Mouse (Mus musculus) cerebellum, adult 2 months (tissue): Measurements from ENCODE around the gene H2-Q10. TPM values are rescaled to one million over a fixed set of nuclear protein-coding genes. Genes with fewer than 3 reads are reported as not detected.

ENCODE experiments used
- DNase-seq, 2 experiments: peaks; one replicate each; pipeline ENCODE4 v3.0.0; 2021
- H3K27ac ChIP-seq: fragments of 200-500 bp; 2 replicates; pipeline ENCODE4 v1.5.1; 2012; ENCODE audit warnings: low read length, control low read depth, inconsistent platforms; ENCODE audit not compliant: insufficient read depth
- H3K27me3 ChIP-seq: fragments of 200-500 bp; 2 replicates; pipeline ENCODE4 v1.6.1; 2012; ENCODE audit warnings: inconsistent platforms, mild to moderate bottlenecking, low read length, moderate library complexity; ENCODE audit not compliant: control insufficient read depth, insufficient read depth
- H3K4me1 ChIP-seq: fragments of 200-500 bp; 2 replicates; pipeline ENCODE4 v1.6.1; 2011; ENCODE audit warnings: low read length; ENCODE audit not compliant: control insufficient read depth, insufficient read depth
- H3K4me3 ChIP-seq: fragments of 200-500 bp; replicated peaks from 2 replicates; pipeline ENCODE3; 2011; ENCODE audit warnings: mild to moderate bottlenecking, low read depth, low read length, control low read depth; ENCODE audit not compliant: insufficient read depth
- CTCF ChIP-seq: fragments of 200-500 bp; IDR thresholded peaks from 2 replicates; pipeline ENCODE4 v1.5.1; 2011; ENCODE audit warnings: low read depth, mild to moderate bottlenecking, control low read depth, low read length, moderate library complexity, borderline replicate concordance; ENCODE audit not compliant: insufficient read depth
- POLR2A ChIP-seq: fragments of 200-500 bp; IDR thresholded peaks from 2 replicates; pipeline ENCODE4 v1.6.1; 2011; ENCODE audit warnings: low read length, control low read depth, borderline replicate concordance; ENCODE audit not compliant: insufficient read depth
- WGBS: fragments of 180-500 bp; shearing (Covaris S2); methylation state at CpG from one replicate; pipeline ENCODE4 v1.1.7; 2018; 5-methylcytosine and 5-hydroxymethylcytosine counted together
- polyA plus RNA-seq: library from polyadenylated mRNA; depleted of rRNA; stranded (reverse); fragments of >200 nt; gene quantifications from 2 replicates; pipeline ENCODE4 v1.2.3, GENCODE M21; 2012; rRNA removed

H2-Q10 gene
- polyA plus RNA-seq, 1 experiment: 0.11 TPM

DNA sequence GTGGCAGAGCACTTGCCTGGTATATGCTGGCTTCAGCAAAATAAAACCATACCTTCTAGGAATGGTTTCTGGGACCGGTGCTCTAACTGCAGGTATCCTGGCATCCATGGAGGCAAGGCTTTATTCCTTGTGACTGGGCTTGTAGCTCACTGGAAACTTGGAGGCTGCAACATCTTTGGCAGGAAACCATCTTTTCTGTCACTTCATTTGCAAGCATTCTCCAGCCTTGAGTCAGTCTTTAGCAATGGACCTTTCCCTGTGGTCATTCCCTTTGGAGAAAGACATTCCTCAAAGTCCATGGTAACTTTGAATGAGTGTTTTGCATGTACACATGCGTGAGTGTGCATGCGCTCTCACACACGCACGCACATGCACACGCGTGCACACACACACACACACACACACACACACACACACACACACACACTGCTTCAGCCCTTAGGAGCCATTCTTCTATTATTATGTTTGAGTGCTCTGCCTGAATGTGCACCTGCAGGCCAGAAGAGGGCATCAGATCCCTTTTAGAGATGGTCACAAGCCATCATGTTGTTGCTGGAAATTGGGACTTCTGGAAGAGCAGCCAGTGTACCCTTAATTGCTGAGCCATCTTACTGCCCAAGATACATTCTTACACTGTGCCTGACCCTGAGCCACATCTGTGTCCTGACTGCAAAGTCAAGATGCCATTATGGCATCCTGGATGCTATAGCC, 43.2 kb downstream of the H2-Q10 start:
- WGBS: 89% methylated on average over 7 of the region's 7 CpGs

DNA sequence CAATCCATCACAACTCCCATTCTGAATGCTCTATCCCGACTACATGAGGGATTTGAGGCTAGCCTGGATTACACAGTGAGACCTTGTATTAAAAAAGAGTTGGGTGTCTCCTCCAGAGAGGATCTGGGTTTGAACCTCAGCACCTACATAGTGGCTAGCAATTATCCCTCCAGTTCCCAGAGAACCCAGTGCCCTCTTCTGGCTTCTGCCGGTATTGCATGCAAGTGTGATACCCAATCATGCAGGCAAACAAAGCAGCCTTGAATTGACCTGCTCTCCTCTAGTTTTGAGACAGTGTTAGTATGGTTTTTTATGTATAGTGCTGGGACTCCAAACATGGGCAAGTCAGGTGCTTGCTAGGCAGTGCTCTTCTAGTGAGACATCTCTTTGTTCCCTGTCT, 44.0 kb downstream of the H2-Q10 start:
- no peaks in the 10 kb centered on the region for H3K4me1 ChIP-seq
- H3K27ac ChIP-seq: no peak overlapping the region
- 8% methylated on average over 2 of the region's 2 CpGs for WGBS
- peak; percentile 40 to 62 for DNase-seq
- TF ChIP-seq CTCF: peak; percentile 54
- no peak for TF ChIP-seq POLR2A
- no peak overlapping the region for H3K4me3 ChIP-seq
- H3K27me3 ChIP-seq: no peaks in the 10 kb centered on the region

More for the DNA sequence above, 43.2 kb downstream of the H2-Q10 start:
- no peak for DNase-seq
- Histone ChIP-seq H3K27ac (no peak overlapping the region), H3K4me3 (no peak overlapping the region), H3K27me3 (no peaks in the 10 kb centered on the region), H3K4me1 (no peaks in the 10 kb centered on the region)
- TF ChIP-seq POLR2A: no peak
- TF ChIP-seq CTCF: peak; percentile 47; the same call in 1 of the 2 replicates

DNA sequence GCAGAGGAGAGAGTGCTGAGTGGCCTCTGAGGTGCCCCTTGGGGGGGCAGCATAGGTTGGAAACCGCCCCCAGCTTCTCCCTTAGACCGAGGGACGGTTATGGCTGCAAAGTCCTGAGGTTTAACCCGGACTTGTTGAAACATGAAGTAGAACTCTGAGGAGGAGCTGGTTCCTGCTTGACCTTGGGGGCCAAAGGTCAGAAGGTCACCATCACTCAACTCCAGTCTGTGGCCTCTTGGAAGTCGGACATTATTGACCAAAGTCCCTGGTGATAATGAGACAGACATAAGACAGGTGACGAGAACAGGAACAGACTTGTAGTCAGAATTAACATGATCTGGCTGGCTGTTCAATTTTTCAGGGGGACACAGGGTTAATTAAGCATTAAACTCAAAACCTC, 44.9 kb downstream of the H2-Q10 start:
- WGBS: 67% methylated on average over 6 of the region's 6 CpGs
- H3K4me3 ChIP-seq: no peak overlapping the region

DNA sequence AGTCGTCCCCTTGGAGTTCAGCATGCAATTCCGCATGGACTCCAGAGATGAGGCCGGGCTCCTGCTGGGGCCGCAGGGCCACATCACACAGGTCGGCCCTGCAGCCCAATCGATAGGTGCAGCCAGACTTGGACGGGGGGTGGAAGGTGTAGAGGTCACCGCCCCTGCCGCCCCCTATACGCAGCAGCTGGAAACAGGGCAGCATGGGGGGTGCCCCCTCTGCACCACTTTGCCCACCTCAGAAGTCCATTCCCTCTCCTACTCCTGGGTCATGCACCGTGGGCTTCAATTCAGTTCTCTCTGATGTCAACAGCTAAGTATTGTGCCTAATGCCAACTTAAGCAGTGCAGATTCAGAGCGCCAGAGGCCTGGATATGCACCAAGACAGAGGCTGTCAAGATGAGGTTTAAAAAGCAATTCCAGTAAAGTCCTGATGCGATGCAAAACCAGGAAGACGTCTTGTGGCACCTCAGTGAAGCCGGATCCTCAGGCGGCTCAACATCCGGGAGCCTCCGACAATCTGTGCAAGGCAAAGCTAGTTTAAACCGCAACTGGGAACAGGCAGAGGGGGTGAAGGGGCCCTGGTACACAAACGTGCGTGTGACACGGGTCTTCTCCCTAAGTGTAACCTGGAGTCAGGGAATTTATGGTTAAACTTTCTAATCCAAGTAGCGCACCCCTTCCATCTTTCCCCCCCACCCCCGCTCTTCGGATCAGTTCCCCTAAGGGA, 46.2 kb downstream of the H2-Q10 start:
- no peaks in the 10 kb centered on the region for H3K27me3 ChIP-seq
- 4% methylated on average over 25 of the region's 25 CpGs for WGBS
- TF ChIP-seq POLR2A (no peak), CTCF (no peak)
- peak overlapping the region; percentile 73 for H3K4me3 ChIP-seq
- no peaks in the 10 kb centered on the region for H3K4me1 ChIP-seq
- peak; percentile 17 to 22 for DNase-seq
- H3K27ac ChIP-seq: no peak overlapping the region

More for the DNA sequence above, 44.9 kb downstream of the H2-Q10 start:
- no peaks in the 10 kb centered on the region for H3K4me1 ChIP-seq
- H3K27me3 ChIP-seq: no peaks in the 10 kb centered on the region
- DNase-seq: no peak
- no peak for TF ChIP-seq CTCF
- TF ChIP-seq POLR2A: no peak
- no peak overlapping the region for H3K27ac ChIP-seq

DNA sequence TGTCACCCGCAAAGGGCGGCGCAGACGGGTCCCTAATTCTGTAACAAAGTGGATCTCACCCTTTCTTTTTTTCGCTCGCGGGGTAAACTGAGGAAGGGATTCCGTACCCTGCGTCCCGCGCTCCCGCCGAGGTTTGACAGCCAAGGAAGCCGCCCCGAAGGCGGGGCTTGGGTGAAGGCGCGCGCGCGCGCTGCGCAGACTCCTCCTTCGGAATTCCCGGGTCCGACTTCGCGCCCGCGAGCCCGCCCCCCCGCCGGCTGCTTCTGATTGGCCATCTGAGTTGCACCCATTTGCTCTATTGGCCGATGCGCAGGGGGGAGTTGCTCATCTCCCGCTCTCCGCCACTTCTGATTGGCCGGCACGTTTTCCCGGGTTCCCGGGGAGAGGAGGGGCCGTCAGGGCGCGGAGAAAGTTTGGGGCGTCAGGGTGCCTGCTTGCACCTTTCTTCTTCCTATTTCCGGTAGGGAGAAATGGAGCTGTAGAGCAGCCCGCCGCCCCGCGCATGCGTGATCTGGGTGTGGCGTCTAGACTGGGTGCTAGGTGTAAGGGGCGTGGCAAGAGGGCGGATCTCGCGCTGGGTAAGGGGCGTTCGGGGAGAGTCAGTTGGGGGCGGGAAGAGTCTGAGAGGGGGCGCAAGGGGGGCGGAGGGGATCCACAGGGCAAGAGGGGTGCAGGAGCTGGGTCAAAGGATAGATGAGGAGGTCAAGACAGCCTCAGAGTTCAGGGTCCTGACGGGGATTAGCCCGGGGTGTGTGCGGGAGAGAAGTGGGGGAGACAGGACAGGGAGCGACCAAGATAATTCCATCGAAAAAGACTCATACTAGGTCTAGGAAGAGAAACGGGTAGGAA, 47.0 kb downstream of the H2-Q10 start, which contains the start of the genes Tcf19 and Cchcr1:
Gene Tcf19 (minus strand): TSS at position 173 of the 849 bp plus-strand sequence.
Gene Cchcr1 (plus strand): TSS at position 449 of the 849 bp plus-strand sequence.
- no peak for TF ChIP-seq POLR2A
- no peak for TF ChIP-seq CTCF
- no peaks in the 10 kb centered on the region for H3K27me3 ChIP-seq
- WGBS: under 1% methylated on average over 67 of the region's 67 CpGs
- no peaks in the 10 kb centered on the region for H3K4me1 ChIP-seq
- peak within 1 kb of the TSS; percentile 73 for H3K4me3 ChIP-seq
- DNase-seq: peak; percentile 93 to 95
- no peak within 1 kb of the TSS for H3K27ac ChIP-seq

DNA sequence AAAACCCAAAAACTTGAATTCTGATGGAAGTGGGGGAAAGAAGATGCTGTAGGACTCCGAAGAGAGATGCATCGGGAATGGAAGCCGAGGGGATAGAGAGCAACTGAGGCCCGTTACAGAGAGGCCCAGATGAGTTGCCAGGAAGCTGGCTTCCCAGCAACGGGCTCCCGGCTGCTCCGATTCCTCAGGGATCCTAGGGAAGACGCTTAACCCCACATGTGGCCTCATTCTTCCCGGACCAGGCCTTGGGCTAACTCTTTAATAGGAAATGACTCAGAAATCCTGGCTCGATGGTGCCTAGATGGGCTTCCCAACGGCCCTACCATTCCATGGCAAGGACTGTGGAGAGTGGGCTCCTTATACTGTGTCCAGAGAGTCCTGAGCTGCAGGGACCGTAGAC, 47.6 kb downstream of the H2-Q10 start:
- Histone ChIP-seq H3K4me1 (no peaks in the 10 kb centered on the region), H3K4me3 (no peak overlapping the region), H3K27ac (no peak overlapping the region), H3K27me3 (no peaks in the 10 kb centered on the region)
- TF ChIP-seq CTCF: no peak
- no peak for TF ChIP-seq POLR2A
- DNase-seq: peak in 1 of 2 experiments; percentile 21
- WGBS: 3% methylated on average over 12 of the region's 12 CpGs

Other genes starting within 250 kb of the H2-Q10 start
- gene Gm16181, start 249.3 kb upstream of the H2-Q10 start, polyA plus RNA-seq: not detected in 2 replicates
- 628 TPM in 2 replicates for gene Atp6v1g2, start 236.4 kb upstream of the H2-Q10 start, polyA plus RNA-seq
- 12.7 and 13.2 TPM in 2 replicates for gene Nfkbil1, start 234.3 kb upstream of the H2-Q10 start, polyA plus RNA-seq
- gene Ddx39b, start 228.3 kb upstream of the H2-Q10 start, polyA plus RNA-seq: 438 and 458 TPM in 2 replicates
- gene H2-D1, start 207.4 kb upstream of the H2-Q10 start, polyA plus RNA-seq: 174 and 183 TPM in 2 replicates
- gene H2-Q1, start 149.7 kb upstream of the H2-Q10 start, polyA plus RNA-seq: 0.26 and 0.92 TPM in 2 replicates
- 1.4 and 1.5 TPM in 2 replicates for gene H2-Q2, start 127.8 kb upstream of the H2-Q10 start, polyA plus RNA-seq
- 5.1 and 7.0 TPM in 2 replicates for gene H2-Q4, start 90.5 kb upstream of the H2-Q10 start, polyA plus RNA-seq
- 0.90 and 1.4 TPM in 2 replicates for gene H2-Q6, start 45.2 kb upstream of the H2-Q10 start, polyA plus RNA-seq
- 1.9 and 2.6 TPM in 2 replicates for gene H2-Q7, start 30.9 kb upstream of the H2-Q10 start, polyA plus RNA-seq
- gene Pou5f1, start 35.9 kb downstream of the H2-Q10 start, polyA plus RNA-seq: not detected in 2 replicates
- 5.7 and 6.7 TPM in 2 replicates for gene Tcf19, start 46.7 kb downstream of the H2-Q10 start, polyA plus RNA-seq
- gene Cchcr1, start 47.0 kb downstream of the H2-Q10 start, polyA plus RNA-seq: 6.5 and 9.6 TPM in 2 replicates
- gene Psors1c2, start 63.1 kb downstream of the H2-Q10 start, polyA plus RNA-seq: not detected in 2 replicates
- 0.05 and 0.16 TPM in 2 replicates for gene Cdsn, start 82.0 kb downstream of the H2-Q10 start, polyA plus RNA-seq
- gene 2300002M23Rik, start 97.4 kb downstream of the H2-Q10 start, polyA plus RNA-seq: not detected in 2 replicates
- gene Sfta2, start 131.5 kb downstream of the H2-Q10 start, polyA plus RNA-seq: not detected in 2 replicates
- gene Gm9573, start 156.5 kb downstream of the H2-Q10 start, polyA plus RNA-seq: not detected in 2 replicates
- not detected in 2 replicates for gene Mucl3, start 173.6 kb downstream of the H2-Q10 start, polyA plus RNA-seq
- 35.5 and 35.9 TPM in 2 replicates for gene Vars2, start 197.5 kb downstream of the H2-Q10 start, polyA plus RNA-seq
- gene Gtf2h4, start 203.7 kb downstream of the H2-Q10 start, polyA plus RNA-seq: 30.7 and 34.8 TPM in 2 replicates
- 76.7 and 76.9 TPM in 2 replicates for gene Ddr1, start 234.5 kb downstream of the H2-Q10 start, polyA plus RNA-seq